Mouse (Mus musculus) right cerebral cortex, adult 18-20 months (tissue): Measurements from ENCODE around the gene Usp28.
"Not testable (repeated sequence)": the region's sequence is repeated elsewhere in the genome, so short reads cannot be mapped to it uniquely, and the experiment has no call there.

ENCODE experiments used
- DNase-seq: peaks from one replicate; pipeline ENCODE4 v3.0.0; 2022; ENCODE audit warnings: mixed read lengths

Usp28 gene

GRCm38 (mm10) chr9:48984845-48985707 is at the start of gene Usp28:
Gene Usp28 (plus strand): TSS chr9:48985375.
- peak; percentile 97 for DNase-seq

GRCm38 (mm10) chr9:48942349-48942748 is 42.8 kb upstream of the Usp28 start:
- no peak for DNase-seq

DNA sequence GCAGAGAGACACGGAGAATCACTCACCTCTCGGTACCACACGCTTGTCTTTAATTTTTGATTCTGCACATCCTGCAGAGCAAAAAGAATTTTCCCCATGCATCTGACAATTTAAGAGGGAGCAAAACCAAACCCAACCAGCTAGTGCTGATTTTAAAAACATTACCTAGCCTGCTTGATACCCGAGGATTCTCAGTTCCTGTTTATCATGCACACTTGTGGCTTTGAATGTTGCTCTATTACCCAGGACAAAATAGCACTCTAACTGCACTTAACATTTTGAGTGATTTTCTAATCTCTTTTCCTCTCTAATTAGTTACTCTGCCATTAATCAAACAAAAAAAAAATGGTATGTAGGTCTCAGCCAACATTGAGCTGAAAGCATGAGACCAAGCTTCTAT is 37.6 kb upstream of the Usp28 start:
- no peak for DNase-seq

GRCm38 (mm10) chr9:48961314-48961713 is 23.9 kb upstream of the Usp28 start:
- peak; percentile 19 for DNase-seq

DNA sequence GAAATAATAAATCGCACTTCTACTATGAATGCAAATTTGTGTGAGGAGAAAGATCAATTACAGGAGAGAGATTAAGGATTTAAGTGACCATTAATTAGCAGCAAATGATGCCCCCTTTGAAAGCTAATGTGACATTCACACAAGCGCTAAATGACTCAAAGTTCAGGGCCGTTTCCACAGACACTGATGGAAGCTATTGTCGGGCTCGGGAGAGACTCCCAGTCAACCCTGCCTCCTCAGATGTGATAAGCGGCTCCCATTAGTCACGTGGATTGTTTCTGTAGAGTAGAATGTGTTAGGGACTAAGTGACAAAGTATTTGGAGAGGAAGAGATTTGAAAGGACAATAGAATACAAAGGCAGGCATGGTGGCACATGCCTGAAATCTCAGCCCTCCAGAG is 23.0 kb upstream of the Usp28 start:
- DNase-seq = no peak

DNA sequence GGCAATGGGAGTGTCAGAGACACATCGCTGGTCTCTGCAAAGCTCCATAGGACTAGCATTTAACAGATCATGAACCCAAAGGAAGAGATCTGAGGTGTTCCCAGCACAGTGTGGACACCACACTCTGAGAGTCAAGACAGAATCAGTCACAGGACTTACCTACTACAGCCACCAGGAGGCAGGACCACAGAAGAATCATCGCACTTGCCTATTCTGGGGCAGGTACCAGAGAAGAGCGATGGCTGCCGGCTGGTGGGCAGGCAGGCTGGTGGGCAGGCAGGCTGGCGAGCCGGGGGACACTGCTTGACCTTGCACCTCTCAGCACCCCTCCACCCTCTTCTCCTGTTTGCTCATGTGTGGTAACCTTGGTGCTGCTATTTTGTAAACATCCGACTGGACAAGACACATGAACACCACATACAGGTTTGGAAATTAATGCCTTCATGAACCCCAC is 20.6 kb upstream of the Usp28 start, which contains the start of gene Htr3b:
Gene Htr3b (minus strand): TSS at position 404 of the 454 bp plus-strand sequence.
- no peak for DNase-seq

- peak; percentile 39 for DNase-seq
These were observed 12.7 kb upstream of the Usp28 start for GRCm38 (mm10) chr9:48972494-48972893.

DNA sequence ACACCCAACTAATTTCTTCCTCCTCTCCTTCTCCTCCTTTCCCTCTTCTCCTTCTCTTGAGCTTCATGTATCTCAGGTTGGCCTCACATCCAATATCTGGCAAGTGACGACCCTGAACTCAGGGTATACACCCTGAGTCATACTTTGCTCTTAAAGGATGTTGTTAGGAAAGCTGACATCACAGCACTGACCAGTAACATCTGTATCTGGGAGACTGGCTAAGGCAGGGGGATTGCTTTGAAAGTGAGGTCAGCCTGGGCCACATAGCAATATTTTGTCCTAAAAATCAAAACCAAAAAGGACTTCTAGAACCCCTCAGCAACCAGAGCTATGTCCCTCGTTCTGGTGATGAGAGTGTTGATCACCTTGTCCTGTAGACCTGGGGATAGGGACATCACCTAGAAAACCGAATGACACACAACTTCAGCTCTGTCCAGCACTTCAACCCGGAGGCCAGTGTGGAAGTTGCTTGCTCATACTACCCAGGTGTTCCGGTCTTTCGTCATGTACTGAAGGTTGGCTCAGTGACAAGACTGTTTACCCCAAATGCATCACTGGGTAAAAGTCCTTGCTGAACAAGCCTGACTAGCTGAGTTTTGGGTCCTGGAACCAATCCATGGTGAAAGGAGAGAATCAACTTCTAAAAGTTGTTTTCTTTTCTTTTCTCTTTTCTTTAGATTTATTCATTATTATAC is 8.4 kb upstream of the Usp28 start:
- DNase-seq = no peak

DNA sequence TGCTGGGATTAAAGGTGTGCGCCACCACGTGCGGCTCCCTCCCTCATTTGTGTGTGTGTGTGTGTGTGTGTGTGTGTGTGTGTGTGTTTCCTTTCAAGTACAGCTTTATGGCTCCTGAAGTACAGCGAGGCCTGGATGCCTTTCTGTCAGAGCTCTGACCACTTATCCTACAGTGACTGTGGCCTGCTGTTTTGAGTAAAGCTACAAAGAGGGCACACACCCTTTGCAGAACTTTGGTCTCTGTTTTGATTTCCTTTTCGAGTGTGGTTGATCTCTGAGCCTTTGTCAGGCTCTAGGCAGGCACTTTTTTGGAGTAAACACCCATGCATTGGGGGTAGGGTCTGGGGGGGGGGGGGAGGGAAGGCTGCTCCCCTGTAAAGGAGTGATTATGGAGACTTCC is 4.8 kb upstream of the Usp28 start:
- DNase-seq = no peak

GRCm38 (mm10) chr9:48980781-48981180 is 4.4 kb upstream of the Usp28 start:
- DNase-seq = no peak

GRCm38 (mm10) chr9:48981827-48982226 is 3.3 kb upstream of the Usp28 start:
- DNase-seq = no peak

- not testable (repeated sequence) for DNase-seq
These were observed 1.4 kb upstream of the Usp28 start for GRCm38 (mm10) chr9:48983801-48984200.

DNA sequence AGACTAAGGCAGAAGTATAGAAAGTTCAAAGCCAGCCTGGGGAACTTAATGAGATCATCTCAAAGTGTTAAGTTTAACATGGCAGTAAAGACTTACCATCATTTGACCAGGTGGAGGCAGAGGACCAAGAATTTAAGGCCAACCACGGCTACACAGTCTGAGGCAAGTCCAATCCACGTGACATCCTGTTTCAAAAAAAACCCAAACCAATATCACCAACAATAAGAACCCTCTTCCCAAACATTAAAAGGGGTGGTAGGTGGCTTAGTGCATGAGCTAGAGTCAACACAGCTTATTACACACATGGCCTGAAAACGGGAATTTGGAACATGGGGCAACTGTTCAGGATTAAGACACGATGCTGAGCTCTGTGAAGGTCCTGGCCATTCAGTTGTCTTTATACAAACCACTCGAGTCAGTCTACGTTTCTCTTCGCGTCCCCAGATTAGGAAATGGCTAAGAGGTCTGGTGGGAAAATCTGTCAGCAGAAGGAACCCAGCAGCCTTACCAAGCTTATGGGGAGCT is 793 bp upstream of the Usp28 start:
- no peak for DNase-seq

DNA sequence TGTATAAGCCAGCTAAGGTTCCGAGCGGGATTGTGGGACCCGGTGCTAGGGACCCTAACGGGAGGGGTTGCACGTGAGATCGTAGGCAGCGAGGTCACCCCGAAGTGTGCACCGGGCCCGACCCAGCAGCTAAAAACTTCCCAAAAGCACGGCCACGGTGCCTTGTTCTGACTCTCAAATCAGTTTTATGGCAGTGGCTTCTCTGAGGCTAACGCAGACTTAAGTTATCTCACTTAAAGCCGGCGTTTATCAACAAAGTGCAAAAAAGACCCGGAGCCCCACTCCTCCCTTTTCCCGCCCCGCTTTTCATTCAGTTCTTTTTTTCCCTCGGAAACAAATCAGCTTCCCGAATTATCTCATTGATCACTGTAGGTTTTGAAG is 523 bp downstream of the Usp28 start:
- DNase-seq = no peak

GRCm38 (mm10) chr9:48986616-48987141 is 1.5 kb downstream of the Usp28 start:
- DNase-seq = no peak

DNA sequence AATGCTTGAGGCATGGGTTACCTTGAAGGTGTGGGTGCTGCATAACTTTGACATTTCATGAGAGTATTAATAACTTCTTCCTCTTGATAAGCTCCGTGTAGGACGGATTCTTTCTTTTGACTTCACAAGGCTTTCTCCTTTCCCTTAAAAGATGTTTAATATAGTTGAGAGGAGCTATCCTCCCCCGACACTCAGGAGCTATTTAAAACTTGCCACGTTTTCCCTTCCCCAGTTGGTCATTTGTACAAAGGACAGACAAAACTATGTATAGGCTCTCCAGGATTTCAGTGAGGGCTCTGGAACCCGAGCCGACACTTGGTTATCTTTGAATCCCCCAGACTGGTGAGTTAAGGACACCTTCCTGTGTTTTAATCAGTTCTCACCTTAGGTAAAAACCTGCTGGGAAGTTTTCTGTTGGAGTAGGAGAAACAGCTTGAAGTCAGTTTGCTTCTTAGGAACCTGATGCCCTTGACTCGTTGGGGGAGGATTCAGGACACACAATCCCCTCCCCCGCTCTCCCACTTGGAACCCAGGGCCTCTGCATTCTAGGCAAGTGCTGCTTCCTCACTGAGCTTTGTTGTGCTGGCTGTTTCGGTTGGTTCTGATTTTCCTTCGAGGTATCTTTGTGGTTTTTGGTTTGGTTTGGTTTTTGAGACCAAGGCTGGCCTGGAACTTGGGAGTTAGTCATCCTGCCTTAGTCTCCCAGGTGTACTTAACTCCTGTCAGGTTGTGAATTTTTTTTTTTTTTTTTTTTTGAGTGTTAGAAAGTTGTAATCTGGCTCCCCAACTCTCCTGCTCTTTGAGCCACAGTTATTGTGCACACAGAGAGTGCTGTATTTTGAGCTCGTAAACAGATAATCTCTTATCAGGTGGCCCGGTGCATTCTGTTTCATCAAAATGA is 2.3 kb downstream of the Usp28 start:
- DNase-seq = no peak

DNA sequence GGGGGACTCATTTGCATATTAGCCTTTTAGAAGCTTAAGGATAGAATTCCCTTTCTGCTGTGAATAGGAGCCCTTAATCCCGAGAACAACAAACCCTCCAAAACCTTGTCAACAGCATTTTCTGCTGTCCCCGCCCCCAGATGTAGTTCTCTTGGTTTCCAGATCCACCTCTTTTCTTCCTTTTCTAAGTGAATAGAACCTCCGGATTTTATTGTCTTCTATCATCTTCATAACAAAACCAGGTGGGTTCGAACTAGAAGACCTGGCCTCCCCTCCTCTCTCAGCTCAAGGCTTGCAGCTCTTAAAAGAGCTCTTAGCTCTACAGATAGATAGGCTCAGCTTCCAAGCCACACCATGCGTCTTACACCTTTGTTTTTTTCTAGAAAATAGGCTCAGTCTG is 6.5 kb downstream of the Usp28 start:
- no peak for DNase-seq

- DNase-seq = no peak
These were observed 9.6 kb downstream of the Usp28 start for GRCm38 (mm10) chr9:48994779-48995178.

GRCm38 (mm10) chr9:48995735-48996134 is 10.6 kb downstream of the Usp28 start:
- no peak for DNase-seq

- DNase-seq = no peak
These were observed 14.1 kb downstream of the Usp28 start for GRCm38 (mm10) chr9:48999256-48999655.

DNA sequence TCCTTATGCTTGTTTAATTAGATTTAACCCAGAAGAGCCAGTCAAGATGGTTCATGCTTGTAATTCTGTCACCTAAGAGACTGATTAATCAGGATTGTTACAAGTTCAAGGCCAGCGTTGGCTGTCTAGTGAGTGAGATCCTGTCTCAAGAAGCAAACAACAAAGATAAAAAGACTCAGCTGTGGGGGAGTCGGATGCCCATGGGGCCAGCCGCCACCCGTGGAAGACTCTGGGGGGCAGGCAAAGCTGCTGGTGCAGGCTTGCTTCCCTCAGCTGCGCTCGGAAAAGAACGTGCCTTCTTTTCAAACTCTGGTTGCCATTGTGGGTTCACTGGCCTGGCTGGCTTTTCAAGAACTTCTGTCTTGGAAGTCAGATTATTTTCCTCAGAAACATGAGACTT is 30.6 kb downstream of the Usp28 start:
- no peak for DNase-seq

- DNase-seq = no peak
These were observed 36.1 kb downstream of the Usp28 start for GRCm38 (mm10) chr9:49021289-49021688.

DNA sequence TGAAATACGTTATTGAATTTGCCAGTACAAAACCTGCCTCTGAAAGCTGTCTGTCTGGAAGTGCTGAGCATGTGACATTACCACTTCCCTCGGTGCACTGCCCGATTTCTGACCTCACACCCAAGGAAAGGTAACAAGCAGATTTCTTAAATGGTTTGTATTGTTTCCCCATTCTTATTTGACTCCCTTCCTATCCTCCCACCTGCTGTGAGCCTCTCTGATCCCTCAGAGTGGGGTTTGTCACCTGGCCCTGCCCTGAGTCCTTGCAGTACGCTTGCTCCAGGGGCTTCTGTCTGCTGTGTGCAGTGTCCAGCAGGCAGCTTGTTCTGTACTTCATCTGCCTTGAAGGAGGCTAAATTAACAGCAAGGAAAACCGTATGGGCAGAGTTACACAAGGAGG is 38.8 kb downstream of the Usp28 start:
- no peak for DNase-seq
